Mouse (Mus musculus) kidney, postnatal 0 days (tissue): ENCODE results near the gene Alkbh2. TPM values are rescaled to one million over a fixed set of nuclear protein-coding genes. Genes with fewer than 3 reads are reported as not detected.

ENCODE experiments used
- ATAC-seq: fragments of 200-750 bp; cut with Nextera tagmentation; replicated peaks from 2 replicates; pipeline ENCODE4 v1.8.0; 2017; ENCODE audit warnings: low read depth, moderate number of reproducible peaks, moderate TSS enrichment, moderate library complexity; ENCODE audit not compliant: low FRiP score
- DNase-seq: peaks from one replicate; pipeline ENCODE4 v3.0.0-alpha.2; 2016; ENCODE audit warnings: low spot score
- H3K27ac ChIP-seq: fragments of 300-500 bp; sonication (generic); 2 replicates; pipeline ENCODE4 v1.5.1; 2014; ENCODE audit warnings: mild to moderate bottlenecking
- H3K27me3 ChIP-seq: fragments of 300-500 bp; sonication (generic); 2 replicates; pipeline ENCODE4 v1.6.1; 2014; ENCODE audit warnings: low read length, mixed read lengths; ENCODE audit not compliant: insufficient read depth
- H3K36me3 ChIP-seq: fragments of 300-500 bp; sonication (generic); 2 replicates; pipeline ENCODE4 v1.6.1; 2014; ENCODE audit warnings: low read length, mixed read lengths; ENCODE audit not compliant: insufficient read depth
- H3K4me1 ChIP-seq: fragments of 300-500 bp; sonication (generic); replicated peaks from 2 replicates; pipeline ENCODE4 v1.6.1; 2014; ENCODE audit warnings: antibody characterized with exemption, low read length, mixed read lengths; ENCODE audit not compliant: insufficient read depth
- H3K4me2 ChIP-seq: fragments of 300-500 bp; sonication (generic); 2 replicates; pipeline ENCODE4 v1.6.1; 2014; ENCODE audit warnings: mild to moderate bottlenecking, low read length, moderate library complexity, mixed read lengths
- H3K4me3 ChIP-seq: fragments of 300-500 bp; sonication (generic); replicated peaks from 2 replicates; pipeline ENCODE4 v1.5.1; 2014; ENCODE audit warnings: low read depth, low read length
- H3K9ac ChIP-seq: fragments of 300-500 bp; sonication (generic); 2 replicates; pipeline ENCODE4 v1.6.1; 2014; ENCODE audit warnings: low read depth, low read length
- H3K9me3 ChIP-seq: fragments of 300-500 bp; sonication (generic); replicated peaks from 2 replicates; pipeline ENCODE4 v1.6.1; 2016; ENCODE audit warnings: low read length, inconsistent platforms, mixed read lengths
- CTCF ChIP-seq: IDR thresholded peaks from 2 replicates; pipeline ENCODE4 v1.5.1; 2016; ENCODE audit warnings: antibody characterized with exemption, low read depth, mild to moderate bottlenecking, moderate library complexity
- WGBS: fragments of 180-500 bp; shearing (Covaris S2); extraction: QIAGEN DNeasy Blood & Tissue Kit; methylation state at CpG from one replicate; pipeline ENCODE4 v1.1.7; 2014; 5-methylcytosine and 5-hydroxymethylcytosine counted together
- polyA plus RNA-seq: library from polyadenylated mRNA; unstranded; fragments of >200 nt; fragmentation: Nextera tagmentation; extraction: Ambion mirVana; gene quantifications from 2 replicates; pipeline ENCODE4 v1.2.1, GENCODE M21; 2015

The Alkbh2 gene
- polyA plus RNA-seq, 1 experiment from 2014 or later: 12.2 TPM

GRCm38 (mm10) chr5:114113334-114113733, 14.7 kb downstream of the Alkbh2 start:
- no peak overlapping the region for H3K9ac ChIP-seq
- H3K36me3 ChIP-seq: peaks cover 55% of the 10 kb centered on the region
- no peak overlapping the region for H3K27ac ChIP-seq
- ATAC-seq (no peak), DNase-seq (no peak)
- no peak overlapping the region for H3K4me2 ChIP-seq
- WGBS: 90% methylated on average over 6 of the region's 6 CpGs
- no peaks in the 10 kb centered on the region for H3K27me3 ChIP-seq
- H3K4me1 ChIP-seq: no peaks in the 10 kb centered on the region
- TF ChIP-seq CTCF: peak; percentile 32; the same call in 1 of the 2 replicates
- no peak overlapping the region for H3K4me3 ChIP-seq
- H3K9me3 ChIP-seq: no peaks in the 10 kb centered on the region

GRCm38 (mm10) chr5:114106391-114106935, 21.6 kb downstream of the Alkbh2 start:
- DNase-seq: peak; percentile 31
- no peak for TF ChIP-seq CTCF
- Histone ChIP-seq H3K27me3 (no peaks in the 10 kb centered on the region), H3K4me2 (no peak overlapping the region), H3K4me3 (no peak overlapping the region), H3K4me1 (no peaks in the 10 kb centered on the region), H3K27ac (no peak overlapping the region), H3K9me3 (no peaks in the 10 kb centered on the region), H3K36me3 (peaks cover 53% of the 10 kb centered on the region), H3K9ac (no peak overlapping the region)
- ATAC-seq: no peak
- WGBS: 51% methylated on average over 16 of the region's 16 CpGs

- no peaks in the 10 kb centered on the region for H3K27me3 ChIP-seq
- ATAC-seq: no peak
- H3K36me3 ChIP-seq: peaks cover 23% of the 10 kb centered on the region; the same call in 1 of the 2 replicates
- no peak overlapping the region for H3K4me3 ChIP-seq
- 81% methylated on average over 1 of the region's 1 CpGs for WGBS
- H3K9me3 ChIP-seq: no peaks in the 10 kb centered on the region
- no peak overlapping the region for H3K27ac ChIP-seq
- no peak for TF ChIP-seq CTCF
- H3K9ac ChIP-seq: no peak overlapping the region
- DNase-seq: no peak
- peaks cover 10% of the 10 kb centered on the region for H3K4me1 ChIP-seq
- H3K4me2 ChIP-seq: no peak overlapping the region
These were observed 25.2 kb downstream of the Alkbh2 start for GRCm38 (mm10) chr5:114102807-114103206.

GRCm38 (mm10) chr5:114101873-114102272, 26.1 kb downstream of the Alkbh2 start:
- Histone ChIP-seq H3K27me3 (no peaks in the 10 kb centered on the region), H3K4me2 (no peak overlapping the region), H3K4me3 (no peak overlapping the region), H3K36me3 (peaks cover 23% of the 10 kb centered on the region; the same call in 1 of the 2 replicates), H3K4me1 (peaks cover 10% of the 10 kb centered on the region), H3K9me3 (no peaks in the 10 kb centered on the region), H3K9ac (no peak overlapping the region), H3K27ac (no peak overlapping the region)
- TF ChIP-seq CTCF: no peak
- ATAC-seq (no peak), DNase-seq (no peak)
- WGBS: 87% methylated on average over 4 of the region's 4 CpGs

GRCm38 (mm10) chr5:114100390-114101099, 27.5 kb downstream of the Alkbh2 start:
- no peak for TF ChIP-seq CTCF
- DNase-seq (no peak), ATAC-seq (peak; percentile 73)
- Histone ChIP-seq H3K36me3 (peaks cover 12% of the 10 kb centered on the region; the same call in 1 of the 2 replicates), H3K9ac (peak overlapping the region; percentile 94), H3K4me2 (peak overlapping the region; percentile 95), H3K27ac (0 out of 2 replicates have a peak overlapping the region, but pooled peaks have one; percentile 57), H3K27me3 (no peaks in the 10 kb centered on the region), H3K4me3 (peak overlapping the region; percentile 94), H3K4me1 (peaks cover 10% of the 10 kb centered on the region), H3K9me3 (no peaks in the 10 kb centered on the region)
- 4% methylated on average over 57 of the region's 64 CpGs for WGBS

- Histone ChIP-seq H3K4me2 (peak overlapping the region; percentile 95), H3K36me3 (peaks cover 9% of the 10 kb centered on the region; the same call in 1 of the 2 replicates), H3K9ac (peak overlapping the region; percentile 94), H3K9me3 (no peaks in the 10 kb centered on the region), H3K4me3 (peak overlapping the region; percentile 94), H3K4me1 (peaks cover 10% of the 10 kb centered on the region), H3K27me3 (no peaks in the 10 kb centered on the region), H3K27ac (0 out of 2 replicates have a peak overlapping the region, but pooled peaks have one; percentile 57)
- WGBS: 7% methylated on average over 36 of the region's 37 CpGs
- no peak for TF ChIP-seq CTCF
- peak; percentile 90 for ATAC-seq
- DNase-seq: peak; percentile 94
These were observed 28.2 kb downstream of the Alkbh2 start for GRCm38 (mm10) chr5:114099709-114100389.
